ENCODE assay signal across 10 mouse cellular contexts in genomic region chr10:60278786-60279185, GRCm38 (mm10). TPM values are rescaled to one million over a fixed set of nuclear protein-coding genes. Genes with fewer than 3 reads are reported as not detected.
DNase-seq lines count a peak whose midpoint lies in the region; ATAC-seq and TF ChIP-seq lines count a peak whose summit lies in the region.
"Had no signal": no experiment of that assay in that cellular context is flagged by ENCODE, and none has a peak within 500 bp of the region (broad histone marks: within the 10 kb centered on the region; RNA-seq: fewer than 3 reads in every experiment).

No protein-coding gene starts in this region.

- TF ChIP-seq POLR2A in CH12.LX (IDR thresholded peaks at IDR 0.05; ENCODE audit: low read depth, low read length), result no peak

- H3K27me3 ChIP-seq in heart, embryonic 16.5 days (ENCODE audit: control insufficient read depth, insufficient read depth, low read length), result no peaks in the 10 kb centered on the region
- no peaks in the 10 kb centered on the region for H3K27me3 ChIP-seq in CH12.LX (replicated peaks)
- no peaks in the 10 kb centered on the region for H3K27me3 ChIP-seq in forebrain, embryonic 14.5 days (replicated peaks; ENCODE audit: control insufficient read depth, insufficient read depth, low read length)
- no peaks in the 10 kb centered on the region for H3K27me3 ChIP-seq in liver, embryonic 16.5 days (ENCODE audit: control insufficient read depth, insufficient read depth, low read depth, low read length)

- dilution Hi-C loops in CH12.LX (cut with MboI; ENCODE audit: extremely low pct_ligation_motif_present, extremely low pct_unique_long_range_greater_than_20kb, low sequenced_read_pairs), result no loop called here

- TF ChIP-seq EP300 in CH12.LX (IDR thresholded peaks at IDR 0.05; ENCODE audit: low read length), result no peak

- TF ChIP-seq CTCF in CH12.LX (conservative IDR thresholded peaks at IDR 0.05 in 1 of 2, IDR thresholded peaks at IDR 0.05 in 1 of 2; ENCODE audit: low read depth in 2 of 2, low read length in 2 of 2), result no peak

- H3K79me2 ChIP-seq in CH12.LX (replicated peaks; ENCODE audit: control insufficient read depth, extremely low read depth, insufficient read depth, poor library complexity, severe bottlenecking), result peaks cover 62% of the 10 kb centered on the region

- 76% methylated on average over 3 of the region's 3 CpGs for WGBS in heart, embryonic 16.5 days
- WGBS in forebrain, embryonic 14.5 days, result 91% methylated on average over 3 of the region's 3 CpGs
- 73% methylated on average over 3 of the region's 3 CpGs for WGBS in liver, embryonic 16.5 days (ENCODE audit: insufficient replicate concordance)

- peaks cover 48% of the 10 kb centered on the region for H3K4me1 ChIP-seq in heart, embryonic 16.5 days (ENCODE audit: control insufficient read depth, insufficient read depth, low read length)
- peaks cover 13 to 55% of the 10 kb centered on the region in 2 experiments for H3K4me1 ChIP-seq in CH12.LX (ENCODE audit: control insufficient read depth in 1 of 2, insufficient read depth in 2 of 2)
- H3K4me1 ChIP-seq in forebrain, embryonic 14.5 days (ENCODE audit: control insufficient read depth, insufficient read depth, low read length), result peaks cover 38% of the 10 kb centered on the region
- H3K4me1 ChIP-seq in liver, embryonic 16.5 days (ENCODE audit: control insufficient read depth, low read depth, low read length), result peaks cover 41% of the 10 kb centered on the region

- H3K9ac ChIP-seq in heart, embryonic 16.5 days (ENCODE audit: low read length), result peak overlapping the region; percentile 60
- H3K9ac ChIP-seq in CH12.LX (ENCODE audit: insufficient read depth, low read depth), result peak overlapping the region; percentile 67
- H3K9ac ChIP-seq in forebrain, embryonic 14.5 days (ENCODE audit: low read length), result peak overlapping the region; percentile 37; the same call in 1 of the 2 replicates
- H3K9ac ChIP-seq in liver, embryonic 16.5 days (ENCODE audit: low read depth, low read length), result no peak overlapping the region

- H3K36me3 ChIP-seq in heart, embryonic 16.5 days (ENCODE audit: control insufficient read depth, insufficient read depth), result peaks cover 2% of the 10 kb centered on the region; the same call in 1 of the 2 replicates
- peaks cover 0 to 16% of the 10 kb centered on the region in 2 experiments for H3K36me3 ChIP-seq in CH12.LX (replicated peaks in 1 of 2; ENCODE audit: control insufficient read depth in 1 of 2, insufficient read depth in 1 of 2, low read length in 1 of 2)
- no peaks in the 10 kb centered on the region for H3K36me3 ChIP-seq in forebrain, embryonic 14.5 days (ENCODE audit: control insufficient read depth, insufficient read depth, low read length)
- H3K36me3 ChIP-seq in liver, embryonic 16.5 days (ENCODE audit: control insufficient read depth, insufficient read depth), result no peaks in the 10 kb centered on the region

- H3K4me2 ChIP-seq in heart, embryonic 16.5 days (ENCODE audit: low read depth, low read length), result peak overlapping the region; percentile 88
- peak overlapping the region; percentile 74 for H3K4me2 ChIP-seq in CH12.LX (ENCODE audit: insufficient read depth, low read depth, poor library complexity, severe bottlenecking)
- peak overlapping the region; percentile 77 for H3K4me2 ChIP-seq in forebrain, embryonic 14.5 days (ENCODE audit: low read length)
- H3K4me2 ChIP-seq in liver, embryonic 16.5 days (ENCODE audit: low read depth, low read length), result peak overlapping the region; percentile 68

- in situ Hi-C loops in CH12.LX (cut with MboI; ENCODE audit: low pct_ligation_motif_present, low pct_unique_long_range_greater_than_20kb, low sequenced_read_pairs), result no loop called here

- ATAC-seq in heart, embryonic 16.5 days (replicated peaks; ENCODE audit: extremely low read depth, insufficient read depth, low FRiP score), result no peak
- no peak for ATAC-seq in forebrain, embryonic 14.5 days
- no peak for ATAC-seq in liver, embryonic 16.5 days (ENCODE audit: low read depth)
- no peak for ATAC-seq in CD4-positive, CD25-positive, alpha-beta regulatory T cell, adult 4 months

- no peak for DNase-seq in heart, postnatal 4 days
- DNase-seq in CH12.LX (ENCODE audit: extremely low read depth), result no peak
- DNase-seq in forebrain, embryonic 14.5 days (ENCODE audit: low spot score), result no peak
- DNase-seq in urinary bladder, postnatal 4 days (ENCODE audit: low spot score in 2 of 2), result no peak
- DNase-seq in cerebellum, adult 11-12 months, result no peak
- DNase-seq: layer of hippocampus, adult 9-11 months; right cerebral cortex, postnatal 25 days had no signal

- no peaks in the 10 kb centered on the region for H3K9me3 ChIP-seq in heart, embryonic 16.5 days (replicated peaks; ENCODE audit: control insufficient read depth, low read length)
- H3K9me3 ChIP-seq in CH12.LX (replicated peaks; ENCODE audit: low read length), result no peaks in the 10 kb centered on the region
- H3K9me3 ChIP-seq in forebrain, embryonic 14.5 days (replicated peaks; ENCODE audit: control insufficient read depth, low read length), result no peaks in the 10 kb centered on the region
- H3K9me3 ChIP-seq in liver, embryonic 16.5 days (replicated peaks; ENCODE audit: control insufficient read depth, low read length), result no peaks in the 10 kb centered on the region

- H3K27ac ChIP-seq in heart, embryonic 16.5 days (ENCODE audit: low read length), result peak overlapping the region; percentile 32
- H3K27ac ChIP-seq in CH12.LX (ENCODE audit: insufficient read depth, low read depth), result peak overlapping the region; percentile 66
- H3K27ac ChIP-seq in forebrain, embryonic 14.5 days (ENCODE audit: low read depth, low read length), result no peak overlapping the region
- no peak overlapping the region for H3K27ac ChIP-seq in liver, embryonic 16.5 days (ENCODE audit: low read length)

- peak overlapping the region; percentile 65 for H3K4me3 ChIP-seq in heart, embryonic 16.5 days (ENCODE audit: low read length)
- H3K4me3 ChIP-seq in CH12.LX (replicated peaks in 1 of 3; ENCODE audit: low read depth in 2 of 3, low read length in 2 of 3, poor library complexity in 1 of 3), result peak overlapping the region; percentile 86 to 100 (median 93)
- H3K4me3 ChIP-seq in forebrain, embryonic 14.5 days (ENCODE audit: low read depth, low read length), result peak overlapping the region; percentile 56; the same call in 1 of the 2 replicates
- peak overlapping the region; percentile 84 for H3K4me3 ChIP-seq in liver, embryonic 16.5 days (ENCODE audit: low read depth, low read length)

- TF ChIP-seq RAD21 in CH12.LX (IDR thresholded peaks at IDR 0.05; ENCODE audit: low read depth, low read length), result no peak

TF ChIP-seq in CH12.LX, 34 proteins besides CTCF, POLR2A, EP300 and RAD21:
- TF ChIP-seq MEF2A (IDR thresholded peaks at IDR 0.05; ENCODE audit: borderline replicate concordance, low read depth, low read length) (no peak), NELFE (IDR thresholded peaks at IDR 0.05; ENCODE audit: low read depth, low read length) (no peak), USF1 (IDR thresholded peaks at IDR 0.05; ENCODE audit: low read depth, low read length) (no peak; the same call in 1 of the 2 replicates), KAT2A (IDR thresholded peaks at IDR 0.05; ENCODE audit: insufficient replicate concordance, low read length) (0 out of 2 replicates have a peak, but pooled peaks have one; percentile 19), ZKSCAN1 (IDR thresholded peaks at IDR 0.05; ENCODE audit: borderline replicate concordance, low read depth, low read length) (no peak), ELF1 (IDR thresholded peaks at IDR 0.05; ENCODE audit: low read depth, low read length) (no peak), MAZ (IDR thresholded peaks at IDR 0.05; ENCODE audit: low read depth, low read length) (0 out of 2 replicates have a peak, but pooled peaks have one; percentile 18), BHLHE40 (IDR thresholded peaks at IDR 0.05; ENCODE audit: low read depth, low read length) (no peak), MXI1 (IDR thresholded peaks at IDR 0.05; ENCODE audit: low read depth, low read length) (peak; percentile 84), SIN3A (IDR thresholded peaks at IDR 0.05; ENCODE audit: low read length) (peak; percentile 76), NRF1 (IDR thresholded peaks at IDR 0.05; ENCODE audit: low read depth, low read length) (no peak), CHD1 (IDR thresholded peaks at IDR 0.05; ENCODE audit: low read depth, low read length) (0 out of 2 replicates have a peak, but pooled peaks have one; percentile 38), TBP (conservative IDR thresholded peaks at IDR 0.05; ENCODE audit: low read depth, low read length) (no peak), ZMIZ1 (IDR thresholded peaks at IDR 0.05; ENCODE audit: low read depth, low read length) (0 out of 2 replicates have a peak, but pooled peaks have one; percentile 38), PAX5 (IDR thresholded peaks at IDR 0.05; ENCODE audit: low read length) (no peak)

RNA-seq across cellular contexts. Expression of gene Psap, which starts 1.4 kb away (rescaled TPM):
- 130 and 143 TPM in 2 replicates for polyA plus RNA-seq in heart, embryonic 16.5 days (2015; fragmentation: Nextera tagmentation; extraction: Ambion mirVana)
- total RNA-seq in heart, postnatal 4 days (2021), result 100 to 1,000 TPM; 554 to 566 TPM
- 300 and 318 TPM in 2 replicates for total RNA-seq in CH12.LX (2012; rRNA removed)
- 223 and 251 TPM in 2 replicates for total RNA-seq in CH12.LX (2014; rRNA removed)
- polyA plus RNA-seq in CH12.LX (2012; ENCODE audit: insufficient read length, low read depth), result 465 and 470 TPM in 2 replicates
- polyA plus RNA-seq in forebrain, embryonic 14.5 days (2014; fragmentation: Nextera tagmentation; extraction: Ambion mirVana), result 164 and 170 TPM in 2 replicates
- polyA plus RNA-seq in liver, embryonic 16.5 days (2015; fragmentation: Nextera tagmentation; extraction: Ambion mirVana), result 82.2 and 83.5 TPM in 2 replicates
- polyA plus RNA-seq in CD4-positive, CD25-positive, alpha-beta regulatory T cell, adult 4 months (2017; shearing (Covaris generic)), result 100 to 1,000 TPM in 1 of 2 experiments, 10 to 100 TPM in 1; 89.0 to 427 TPM

RNA-seq across cellular contexts. Expression of gene Chst3, which starts 59.7 kb away (rescaled TPM):
- 0.46 and 0.57 TPM in 2 replicates for polyA plus RNA-seq in heart, embryonic 16.5 days (2015; fragmentation: Nextera tagmentation; extraction: Ambion mirVana)
- total RNA-seq in heart, postnatal 4 days (2021), result 1 to 10 TPM; 1.6 to 2.4 TPM
- total RNA-seq in CH12.LX (2012; rRNA removed), result 4.4 and 5.2 TPM in 2 replicates
- total RNA-seq in CH12.LX (2014; rRNA removed), result 7.4 and 7.5 TPM in 2 replicates
- polyA plus RNA-seq in CH12.LX (2012; ENCODE audit: insufficient read length, low read depth), result 11.0 and 12.2 TPM in 2 replicates
- 0.52 and 0.70 TPM in 2 replicates for polyA plus RNA-seq in forebrain, embryonic 14.5 days (2014; fragmentation: Nextera tagmentation; extraction: Ambion mirVana)
- 0.22 and 0.27 TPM in 2 replicates for polyA plus RNA-seq in liver, embryonic 16.5 days (2015; fragmentation: Nextera tagmentation; extraction: Ambion mirVana)
- polyA plus RNA-seq in CD4-positive, CD25-positive, alpha-beta regulatory T cell, adult 4 months (2017; shearing (Covaris generic)), result under 1 TPM; 0.11 to 0.51 TPM

Comparison
In these comparisons a context has a peak if more than half of its experiments do, and no peak if none do; other contexts are left out.
1. H3K27ac ChIP-seq: peak in heart, embryonic 16.5 days (single experiment) and CH12.LX (single experiment); none in forebrain, embryonic 14.5 days (single experiment) and liver, embryonic 16.5 days (single experiment).
2. Peak in every context shown above with its lines, with median percentiles within 50 percentile points of each other: H3K4me2 ChIP-seq and H3K4me3 ChIP-seq.